Mouse (Mus musculus) urinary bladder, postnatal 36 days (tissue): ENCODE results near the gene Mphosph6.
A peak's percentile ranks its signal among the peaks of the same experiment; 100 is the strongest.

Experiments used
- DNase-seq, 2 experiments: peaks; one replicate each; pipeline ENCODE4 v3.0.0; 2022; ENCODE audit warnings: low spot score in 2 of 2, mixed read lengths in 1 of 2

Mphosph6 gene

GRCm38 (mm10) chr8:117771115-117771836 is 30.5 kb downstream of the Mphosph6 start:
- no peak for DNase-seq

DNA sequence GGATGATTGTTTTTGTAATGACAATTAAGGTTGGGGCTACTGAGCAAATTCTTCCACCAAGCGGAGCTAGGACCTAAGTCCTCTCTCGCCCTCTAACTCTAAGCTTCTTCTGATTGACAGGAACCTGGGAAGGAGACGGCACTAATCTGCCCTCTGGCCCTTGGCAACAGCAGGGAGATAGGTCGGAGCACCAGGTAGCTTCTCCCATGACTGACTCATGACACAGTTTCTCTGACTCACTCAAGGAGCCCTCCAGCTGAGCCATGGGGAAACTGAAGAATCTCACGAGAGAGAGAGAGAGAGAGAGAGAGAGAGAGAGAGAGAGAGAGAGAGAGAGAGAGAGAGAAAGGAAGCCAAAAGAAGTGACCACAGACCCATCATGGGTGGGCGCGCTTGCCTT is 32.8 kb downstream of the Mphosph6 start:
- no peak for DNase-seq

DNA sequence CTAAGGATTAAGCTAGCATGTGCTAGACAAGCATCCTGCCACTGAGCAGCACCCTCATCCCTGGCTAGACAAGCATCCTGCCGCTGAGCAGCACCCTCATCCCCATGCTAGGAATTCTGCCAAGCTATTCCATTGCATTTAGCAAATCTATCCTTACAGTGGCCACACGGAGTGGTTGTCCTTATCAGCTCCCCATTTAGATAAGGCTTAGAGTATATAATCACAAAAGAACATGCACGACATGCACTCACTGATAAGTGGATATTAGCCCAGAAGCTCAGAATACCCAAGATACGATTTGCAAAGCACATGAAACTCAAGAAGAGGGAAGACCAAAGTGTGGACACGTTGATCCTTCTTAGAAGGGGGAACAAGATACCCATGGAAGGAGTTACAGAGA is 35.8 kb downstream of the Mphosph6 start:
- DNase-seq, result no peak

DNA sequence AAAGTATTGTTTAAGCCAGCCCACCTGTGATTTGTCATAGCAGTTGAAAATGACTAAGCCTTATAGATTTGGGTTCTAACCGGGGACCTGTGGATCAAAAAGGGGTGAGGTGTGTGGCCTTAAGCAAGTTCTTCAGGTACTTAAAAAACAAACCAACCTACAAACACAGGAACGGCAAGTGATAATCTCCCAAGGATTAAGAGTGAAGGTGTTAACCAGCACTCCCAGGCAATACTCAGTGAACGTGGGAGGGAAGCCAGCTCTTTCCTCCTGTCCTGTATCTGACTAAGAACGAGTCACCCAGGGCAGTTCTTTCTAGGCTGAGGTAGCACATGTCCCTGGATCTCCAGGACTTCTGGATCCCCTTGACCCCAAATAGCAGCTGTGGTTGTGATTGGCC is 37.1 kb downstream of the Mphosph6 start:
- no peak for DNase-seq

GRCm38 (mm10) chr8:117762776-117763175 is 39.0 kb downstream of the Mphosph6 start:
- no peak for DNase-seq

GRCm38 (mm10) chr8:117757900-117758299 is 43.8 kb downstream of the Mphosph6 start:
- no peak for DNase-seq

DNA sequence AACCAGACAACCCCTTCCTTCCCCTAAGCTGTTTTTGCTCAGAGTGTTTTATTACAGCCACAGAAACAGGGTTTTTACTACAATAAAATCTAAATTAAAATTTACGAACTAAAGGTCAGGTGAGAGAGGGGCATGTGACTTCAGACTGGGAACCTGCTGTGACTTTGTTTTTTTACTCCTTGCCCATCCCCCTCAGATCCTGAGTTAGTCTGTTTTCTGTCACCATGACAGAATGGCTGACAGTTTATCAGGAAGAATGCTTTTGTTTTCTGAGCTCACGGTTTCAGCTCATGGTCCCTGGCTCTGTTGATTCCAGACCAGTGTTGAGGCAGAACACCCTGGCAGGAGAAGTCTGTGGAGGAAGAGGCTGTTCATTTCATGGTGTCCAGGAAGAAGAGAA is 52.3 kb downstream of the Mphosph6 start:
- DNase-seq, result no peak

DNA sequence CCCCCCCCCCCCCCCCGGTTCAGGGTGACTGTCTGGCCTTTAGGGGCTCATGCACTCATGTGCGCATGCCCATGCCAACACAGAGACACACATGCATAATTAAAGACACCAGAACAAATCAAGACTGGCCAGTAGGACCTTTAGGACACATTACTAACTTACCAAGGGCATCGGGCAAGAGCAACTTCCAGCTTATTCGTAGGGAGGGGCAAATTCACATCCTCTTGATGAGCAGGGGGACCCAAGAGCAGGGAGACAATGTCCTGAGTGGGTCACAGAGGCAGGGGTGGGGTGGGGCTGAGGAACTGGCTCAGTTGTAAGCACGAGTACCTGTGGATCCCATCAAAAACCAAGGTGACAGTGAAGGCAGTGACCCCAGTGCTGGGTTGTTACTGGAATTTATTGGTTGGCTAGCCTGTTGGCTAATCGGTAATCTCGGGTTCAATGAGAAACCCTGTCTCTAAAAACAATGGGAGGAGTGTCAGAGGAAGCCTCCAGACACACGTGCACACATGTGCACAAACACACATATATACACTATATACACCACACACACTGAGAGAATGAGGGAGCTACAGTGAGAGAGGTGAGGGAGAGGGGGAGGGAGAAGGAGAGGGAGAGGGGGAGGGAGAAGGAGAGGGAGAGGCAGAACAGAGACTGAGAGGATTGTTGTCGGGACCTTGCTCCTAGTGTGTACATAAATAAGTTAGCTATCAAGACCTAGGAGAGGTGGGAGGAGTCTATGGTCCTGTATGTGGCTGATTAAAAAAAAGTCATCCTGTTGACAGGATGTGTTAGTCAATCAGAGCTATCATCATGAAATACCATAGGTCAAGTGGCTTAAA is 53.6 kb downstream of the Mphosph6 start:
- DNase-seq, result no peak

DNA sequence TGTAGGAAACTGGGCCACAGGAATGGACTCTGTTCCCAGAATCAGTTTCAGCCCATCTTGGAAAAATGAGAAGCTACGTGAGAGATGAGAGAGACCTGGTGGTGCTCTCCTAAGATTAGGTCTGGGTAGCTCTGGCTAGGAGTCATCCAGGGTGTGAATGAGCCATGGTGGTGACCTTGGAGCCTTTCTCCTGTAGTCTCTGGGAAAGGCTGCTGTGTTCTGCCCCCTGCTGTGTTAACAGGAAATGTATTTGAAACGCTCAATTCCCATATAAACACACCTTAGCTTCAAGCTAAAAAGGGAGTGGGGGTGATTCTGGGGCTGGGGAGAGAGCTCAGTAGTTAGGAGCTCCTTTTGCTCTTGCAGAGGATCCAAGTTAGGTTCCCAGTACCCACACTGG is 54.3 kb downstream of the Mphosph6 start:
- DNase-seq, result no peak

GRCm38 (mm10) chr8:117746651-117747050 is 55.1 kb downstream of the Mphosph6 start:
- no peak for DNase-seq

GRCm38 (mm10) chr8:117742431-117743012 is 59.2 kb downstream of the Mphosph6 start:
- peak; percentile 20 to 31 for DNase-seq
